Mouse (Mus musculus): ENCODE data around the gene Fam124b. TPM values are rescaled to one million over a fixed set of nuclear protein-coding genes. Genes with fewer than 3 reads are reported as not detected.

Fam124b gene
- total and polyA plus RNA-seq, 3 experiments: 0.27 TPM; not detected in 2

GRCm38 (mm10) chr1:80192837-80193236 lies 25.4 kb downstream of the Fam124b start:
- Histone ChIP-seq H3K36me3 (replicated peaks) (no peaks in the 10 kb centered on the region), H3K9me3 (replicated peaks) (no peaks in the 10 kb centered on the region), H3K4me3 (ENCODE audit: low read depth, low read length) (no peak overlapping the region), H3K27me3 (ENCODE audit: insufficient read depth, low read length) (no peaks in the 10 kb centered on the region), H3K4me1 (ENCODE audit: insufficient read depth, low read depth, low read length) (no peaks in the 10 kb centered on the region)
- ATAC-seq (ENCODE audit: extremely low read depth, insufficient number of reproducible peaks, low FRiP score, poor library complexity, severe bottlenecking): no peak
- TF ChIP-seq GATA1 (IDR thresholded peaks at IDR 0.05; ENCODE audit: borderline replicate concordance, low read length) (no peak), GATA2 (IDR thresholded peaks at IDR 0.05; ENCODE audit: borderline replicate concordance, low read depth, low read length) (no peak), CTCF (IDR thresholded peaks at IDR 0.05; ENCODE audit: low read depth, low read length) (no peak), POLR2AphosphoS5 (IDR thresholded peaks at IDR 0.05; ENCODE audit: insufficient replicate concordance, low read depth, low read length) (no peak)
- no peak for DNase-seq (ENCODE audit: low spot score)

DNA sequence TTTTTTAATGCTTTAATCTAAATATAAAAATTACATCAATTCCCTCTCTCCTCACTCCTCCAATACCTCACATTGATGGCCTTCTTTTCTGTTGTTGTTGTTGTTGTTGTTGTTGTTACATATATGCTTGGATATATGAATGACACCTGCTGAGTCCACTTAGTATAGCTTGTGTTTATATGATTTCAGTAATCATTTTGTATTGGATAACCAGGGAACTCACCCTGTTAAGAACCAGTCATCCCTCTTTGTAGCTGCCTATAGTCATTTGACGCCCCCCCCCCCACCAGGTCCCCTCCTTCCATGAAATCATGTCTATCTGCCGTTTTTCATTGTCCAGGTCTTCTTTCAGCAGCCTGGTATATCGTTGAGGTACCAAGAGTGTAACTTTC lies 36.9 kb downstream of the Fam124b start:
- H3K36me3 ChIP-seq (replicated peaks): no peaks in the 10 kb centered on the region
- no peak for DNase-seq (ENCODE audit: low spot score)
- TF ChIP-seq GATA1 (IDR thresholded peaks at IDR 0.05; ENCODE audit: borderline replicate concordance, low read length): no peak
- TF ChIP-seq GATA2 (IDR thresholded peaks at IDR 0.05; ENCODE audit: borderline replicate concordance, low read depth, low read length): no peak
- TF ChIP-seq TAL1 (conservative IDR thresholded peaks at IDR 0.05; ENCODE audit: low read depth, low read length): no peak
- TF ChIP-seq POLR2AphosphoS5 (IDR thresholded peaks at IDR 0.05; ENCODE audit: insufficient replicate concordance, low read depth, low read length): no peak
- TF ChIP-seq CTCF (IDR thresholded peaks at IDR 0.05; ENCODE audit: low read depth, low read length): no peak
- no peaks in the 10 kb centered on the region for H3K27me3 ChIP-seq (ENCODE audit: insufficient read depth, low read length)
- no peaks in the 10 kb centered on the region for H3K4me1 ChIP-seq (ENCODE audit: insufficient read depth, low read depth, low read length)
- no peaks in the 10 kb centered on the region for H3K9me3 ChIP-seq (replicated peaks)
- no peak for ATAC-seq (ENCODE audit: extremely low read depth, insufficient number of reproducible peaks, low FRiP score, poor library complexity, severe bottlenecking)
- H3K4me3 ChIP-seq (ENCODE audit: low read depth, low read length): no peak overlapping the region

DNA sequence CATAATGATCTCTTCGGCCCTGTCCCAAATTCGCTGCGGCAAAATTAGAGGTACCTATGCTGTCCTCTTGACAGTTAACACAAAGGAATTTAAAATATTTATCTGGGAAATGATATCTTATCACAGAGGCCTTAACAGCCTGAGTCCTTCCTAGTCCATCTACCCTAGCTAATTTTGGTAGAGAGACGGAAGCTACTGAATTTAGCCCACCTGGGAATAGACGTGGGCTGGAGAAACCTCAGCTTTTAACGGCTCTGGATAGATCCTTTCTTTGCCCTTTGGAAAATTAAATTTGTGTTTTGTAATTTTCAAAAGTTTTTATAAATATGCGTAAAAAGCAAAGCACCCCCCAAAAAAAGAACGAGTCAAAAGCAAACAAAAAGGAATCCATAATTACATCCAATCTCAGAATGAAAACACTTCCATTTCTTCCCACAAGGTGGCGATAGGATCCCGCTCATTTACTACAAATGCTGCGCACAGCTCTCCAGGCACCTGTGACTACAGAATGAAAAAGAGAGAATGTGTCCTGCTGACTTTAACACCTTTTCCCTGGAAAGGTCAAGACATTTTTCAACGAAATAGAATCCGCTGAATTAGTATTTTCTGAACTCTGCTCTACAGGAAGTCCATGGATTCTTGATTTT lies 37.4 kb downstream of the Fam124b start:
- ATAC-seq (ENCODE audit: extremely low read depth, insufficient number of reproducible peaks, low FRiP score, poor library complexity, severe bottlenecking): peak; percentile 40; the same call in 1 of the 2 replicates
- TF ChIP-seq GATA2 (IDR thresholded peaks at IDR 0.05; ENCODE audit: borderline replicate concordance, low read depth, low read length) (no peak), CTCF (IDR thresholded peaks at IDR 0.05; ENCODE audit: low read depth, low read length) (peak; percentile 67)
- Histone ChIP-seq H3K27me3 (ENCODE audit: insufficient read depth, low read length) (no peaks in the 10 kb centered on the region), H3K9me3 (replicated peaks) (no peaks in the 10 kb centered on the region), H3K4me3 (ENCODE audit: low read depth, low read length) (no peak overlapping the region), H3K36me3 (replicated peaks) (no peaks in the 10 kb centered on the region), H3K4me1 (ENCODE audit: insufficient read depth, low read depth, low read length) (no peaks in the 10 kb centered on the region)
- DNase-seq (ENCODE audit: low spot score): peak; percentile 30

DNA sequence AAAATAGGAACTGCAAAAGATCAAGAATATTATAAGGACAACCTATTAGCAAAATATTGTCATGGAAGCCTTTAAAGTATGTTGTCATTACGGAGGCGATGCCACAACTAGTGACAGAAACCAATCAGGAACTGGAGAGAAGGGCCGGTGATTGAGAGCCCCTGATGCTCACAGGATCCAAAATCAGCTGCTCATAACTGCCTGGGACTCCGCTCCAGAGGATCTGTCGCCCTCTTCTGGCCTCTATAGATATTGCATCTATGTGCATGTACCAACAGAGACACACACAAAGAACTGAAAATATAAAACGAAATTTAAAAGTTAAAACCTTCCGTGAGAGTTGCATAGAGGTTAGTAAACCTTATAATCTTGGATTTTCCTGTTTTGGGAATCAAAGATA lies 38.1 kb downstream of the Fam124b start:
- DNase-seq (ENCODE audit: low spot score): no peak
- H3K27me3 ChIP-seq (ENCODE audit: insufficient read depth, low read length): no peaks in the 10 kb centered on the region
- no peaks in the 10 kb centered on the region for H3K9me3 ChIP-seq (replicated peaks)
- H3K4me1 ChIP-seq (ENCODE audit: insufficient read depth, low read depth, low read length): no peaks in the 10 kb centered on the region
- H3K36me3 ChIP-seq (replicated peaks): no peaks in the 10 kb centered on the region
- no peak for ATAC-seq (ENCODE audit: extremely low read depth, insufficient number of reproducible peaks, low FRiP score, poor library complexity, severe bottlenecking)
- 0 out of 2 replicates have a peak, but pooled peaks have one; percentile 12 for TF ChIP-seq CTCF (IDR thresholded peaks at IDR 0.05; ENCODE audit: low read depth, low read length)
- TF ChIP-seq GATA1 (IDR thresholded peaks at IDR 0.05; ENCODE audit: borderline replicate concordance, low read length): no peak
- H3K4me3 ChIP-seq (ENCODE audit: low read depth, low read length): no peak overlapping the region

DNA sequence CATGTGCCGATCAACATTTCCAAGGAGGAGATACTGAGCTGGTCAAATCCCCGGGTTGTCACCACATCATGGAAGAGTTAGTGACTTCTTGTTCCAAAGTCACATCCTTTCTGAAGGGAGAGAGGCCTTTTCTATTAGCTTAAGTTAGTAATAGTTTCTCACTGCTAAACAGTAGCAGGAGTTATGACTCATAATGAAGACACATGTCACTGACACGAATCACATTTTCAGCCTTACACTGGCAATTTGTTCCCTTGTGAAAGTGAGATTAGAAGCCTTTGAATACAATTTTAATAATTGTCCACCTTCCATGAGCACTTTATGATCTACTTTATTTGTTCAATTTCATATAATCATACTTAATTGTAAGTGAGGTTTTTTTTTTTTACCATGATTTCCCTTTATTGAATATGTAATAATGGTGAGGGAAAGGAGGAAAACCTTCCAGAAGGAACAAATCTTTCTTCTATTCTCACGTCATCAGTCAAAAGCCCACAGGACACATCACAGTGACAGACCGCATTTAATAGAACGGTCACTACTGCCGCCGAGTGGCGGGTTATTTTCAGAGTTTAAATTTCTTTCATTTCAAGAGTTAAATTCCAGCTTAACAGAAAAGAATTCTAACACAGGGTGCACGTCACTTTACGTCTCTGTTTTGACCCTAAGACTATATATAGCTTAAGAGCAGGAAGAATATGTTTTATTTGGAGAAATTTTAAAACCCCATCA lies 40.5 kb downstream of the Fam124b start:
- Histone ChIP-seq H3K36me3 (replicated peaks) (no peaks in the 10 kb centered on the region), H3K4me3 (ENCODE audit: low read depth, low read length) (no peak overlapping the region), H3K9me3 (replicated peaks) (no peaks in the 10 kb centered on the region), H3K4me1 (ENCODE audit: insufficient read depth, low read depth, low read length) (no peaks in the 10 kb centered on the region), H3K27me3 (ENCODE audit: insufficient read depth, low read length) (no peaks in the 10 kb centered on the region)
- ATAC-seq (ENCODE audit: extremely low read depth, insufficient number of reproducible peaks, low FRiP score, poor library complexity, severe bottlenecking) (no peak), DNase-seq (ENCODE audit: low spot score) (no peak)
- TF ChIP-seq TAL1 (conservative IDR thresholded peaks at IDR 0.05; ENCODE audit: low read depth, low read length) (no peak), CTCF (IDR thresholded peaks at IDR 0.05; ENCODE audit: low read depth, low read length) (no peak), GATA2 (IDR thresholded peaks at IDR 0.05; ENCODE audit: borderline replicate concordance, low read depth, low read length) (no peak), POLR2AphosphoS5 (IDR thresholded peaks at IDR 0.05; ENCODE audit: insufficient replicate concordance, low read depth, low read length) (no peak), GATA1 (IDR thresholded peaks at IDR 0.05; ENCODE audit: borderline replicate concordance, low read length) (no peak)

- TF ChIP-seq CTCF (IDR thresholded peaks at IDR 0.05; ENCODE audit: low read depth, low read length) (no peak), GATA1 (IDR thresholded peaks at IDR 0.05; ENCODE audit: borderline replicate concordance, low read length) (no peak), POLR2AphosphoS5 (IDR thresholded peaks at IDR 0.05; ENCODE audit: insufficient replicate concordance, low read depth, low read length) (no peak), GATA2 (IDR thresholded peaks at IDR 0.05; ENCODE audit: borderline replicate concordance, low read depth, low read length) (no peak), TAL1 (conservative IDR thresholded peaks at IDR 0.05; ENCODE audit: low read depth, low read length) (no peak)
- Histone ChIP-seq H3K4me3 (ENCODE audit: low read depth, low read length) (no peak overlapping the region), H3K9me3 (replicated peaks) (no peaks in the 10 kb centered on the region), H3K36me3 (replicated peaks) (no peaks in the 10 kb centered on the region), H3K4me1 (ENCODE audit: insufficient read depth, low read depth, low read length) (no peaks in the 10 kb centered on the region), H3K27me3 (ENCODE audit: insufficient read depth, low read length) (no peaks in the 10 kb centered on the region)
- no peak for ATAC-seq (ENCODE audit: extremely low read depth, insufficient number of reproducible peaks, low FRiP score, poor library complexity, severe bottlenecking)
- no peak for DNase-seq (ENCODE audit: low spot score)
Observed at GRCm38 (mm10) chr1:80167706-80168105, 50.6 kb downstream of the Fam124b start.
